Mouse (Mus musculus): ENCODE data around the gene Ncl. TPM values are rescaled to one million over a fixed set of nuclear protein-coding genes. Genes with fewer than 3 reads are reported as not detected.

Ncl gene
- polyA plus RNA-seq, 1 experiment from 2014 or later: 295 TPM

DNA sequence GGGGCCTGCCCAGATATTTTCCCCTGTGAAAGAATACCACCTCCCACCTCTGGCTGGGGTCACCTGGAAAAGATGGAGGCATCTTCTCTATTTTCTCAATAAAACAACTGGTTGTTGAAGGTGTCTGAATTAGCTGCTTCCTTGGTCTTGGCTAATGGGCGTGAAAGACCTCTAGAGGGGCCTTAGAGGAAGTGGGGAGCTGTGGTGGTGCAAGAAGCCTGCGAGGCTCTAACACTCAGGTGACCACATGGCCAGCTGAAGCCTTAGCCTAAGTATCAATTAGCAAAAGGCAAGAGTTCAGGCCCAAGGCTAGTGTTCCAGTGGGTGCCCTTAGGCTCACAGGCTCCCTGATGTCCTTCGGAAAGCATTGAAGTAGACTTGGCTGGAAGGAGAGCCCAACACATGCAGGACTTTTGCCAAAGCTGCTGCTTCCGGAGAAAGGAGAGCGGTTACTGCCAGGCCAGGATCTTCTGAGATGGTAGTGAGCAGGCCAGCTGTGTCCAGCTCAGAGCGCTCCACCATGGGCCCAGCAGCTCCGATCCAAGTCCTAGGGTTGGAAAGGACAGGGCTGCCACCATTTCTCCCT, 51.9 kb downstream of the Ncl start:
- Histone ChIP-seq H3K9ac (ENCODE audit: low read depth, low read length) (no peak overlapping the region), H3K4me1 (replicated peaks; ENCODE audit: insufficient read depth, low read length) (no peaks in the 10 kb centered on the region; the same call in 1 of the 2 replicates), H3K36me3 (ENCODE audit: insufficient read depth, low read length) (no peaks in the 10 kb centered on the region), H3K4me3 (replicated peaks; ENCODE audit: low read depth, low read length) (no peak overlapping the region), H3K9me3 (replicated peaks; ENCODE audit: low read length) (no peaks in the 10 kb centered on the region), H3K27ac (peak overlapping the region; percentile 26; the same call in 1 of the 2 replicates), H3K27me3 (ENCODE audit: insufficient read depth, low read length) (no peaks in the 10 kb centered on the region), H3K4me2 (ENCODE audit: low read length) (no peak overlapping the region)
- WGBS: 77% methylated on average over 7 of the region's 7 CpGs
- no peak for ATAC-seq (replicated peaks; ENCODE audit: low FRiP score, low read depth)
- DNase-seq (ENCODE audit: low spot score): no peak
- TF ChIP-seq CTCF (IDR thresholded peaks at IDR 0.05; ENCODE audit: low read depth): no peak

DNA sequence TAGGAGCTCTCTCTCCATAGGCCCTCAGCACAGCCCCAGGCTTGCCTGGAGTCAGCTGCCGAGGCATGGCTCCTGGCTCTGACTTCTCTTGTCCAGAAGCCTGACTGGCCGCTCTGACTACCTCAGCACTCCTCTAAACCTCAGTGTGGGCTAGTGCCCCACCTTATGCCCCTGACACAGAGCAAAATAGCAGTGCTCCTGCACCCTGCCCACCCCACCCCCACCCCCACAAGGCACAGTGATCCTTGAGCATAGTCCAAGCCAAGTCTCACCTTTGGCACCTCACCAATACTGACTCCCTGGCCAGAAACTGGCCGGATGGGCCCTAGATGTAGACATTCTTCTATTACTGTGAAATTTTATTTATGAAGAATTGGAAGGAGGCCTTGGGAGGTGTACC, 52.5 kb downstream of the Ncl start:
- 75% methylated on average over 3 of the region's 3 CpGs for WGBS
- Histone ChIP-seq H3K27ac (peak overlapping the region; percentile 19; the same call in 1 of the 2 replicates), H3K9ac (ENCODE audit: low read depth, low read length) (no peak overlapping the region), H3K9me3 (replicated peaks; ENCODE audit: low read length) (no peaks in the 10 kb centered on the region), H3K4me2 (ENCODE audit: low read length) (no peak overlapping the region), H3K4me3 (replicated peaks; ENCODE audit: low read depth, low read length) (no peak overlapping the region), H3K27me3 (ENCODE audit: insufficient read depth, low read length) (no peaks in the 10 kb centered on the region), H3K36me3 (ENCODE audit: insufficient read depth, low read length) (no peaks in the 10 kb centered on the region), H3K4me1 (replicated peaks; ENCODE audit: insufficient read depth, low read length) (no peaks in the 10 kb centered on the region; the same call in 1 of the 2 replicates)
- DNase-seq (ENCODE audit: low spot score) (no peak), ATAC-seq (replicated peaks; ENCODE audit: low FRiP score, low read depth) (peak; percentile 61)
- TF ChIP-seq CTCF (IDR thresholded peaks at IDR 0.05; ENCODE audit: low read depth): no peak

DNA sequence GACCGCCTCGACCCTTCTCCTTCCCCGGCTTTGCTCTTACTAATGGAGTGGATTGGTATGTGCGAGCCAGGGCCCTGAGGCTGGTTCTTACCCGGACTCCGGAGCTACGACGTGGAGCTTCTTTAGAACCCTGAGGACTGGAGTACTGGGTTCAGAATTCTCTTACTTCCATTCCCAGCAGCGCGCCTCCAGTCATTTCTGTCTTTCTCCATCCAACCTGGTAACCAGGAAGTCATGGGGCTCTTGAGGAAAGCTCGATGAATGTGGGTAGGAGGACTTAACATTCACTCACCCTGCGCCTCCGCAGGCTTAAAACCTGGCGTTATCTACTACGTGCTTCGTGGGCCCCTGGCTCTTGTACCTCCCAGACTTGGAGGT, 55.3 kb downstream of the Ncl start:
- 4% methylated on average over 16 of the region's 16 CpGs for WGBS
- no peak for TF ChIP-seq CTCF (IDR thresholded peaks at IDR 0.05; ENCODE audit: low read depth)
- Histone ChIP-seq H3K4me2 (ENCODE audit: low read length) (peak overlapping the region; percentile 99), H3K36me3 (ENCODE audit: insufficient read depth, low read length) (no peaks in the 10 kb centered on the region), H3K27ac (0 out of 2 replicates have a peak overlapping the region, but pooled peaks have one; percentile 34), H3K4me3 (replicated peaks; ENCODE audit: low read depth, low read length) (peak overlapping the region; percentile 63), H3K9me3 (replicated peaks; ENCODE audit: low read length) (no peaks in the 10 kb centered on the region), H3K9ac (ENCODE audit: low read depth, low read length) (peak overlapping the region; percentile 69), H3K4me1 (replicated peaks; ENCODE audit: insufficient read depth, low read length) (no peaks in the 10 kb centered on the region; the same call in 1 of the 2 replicates), H3K27me3 (ENCODE audit: insufficient read depth, low read length) (no peaks in the 10 kb centered on the region)
- ATAC-seq (replicated peaks; ENCODE audit: low FRiP score, low read depth) (no peak), DNase-seq (ENCODE audit: low spot score) (no peak)

DNA sequence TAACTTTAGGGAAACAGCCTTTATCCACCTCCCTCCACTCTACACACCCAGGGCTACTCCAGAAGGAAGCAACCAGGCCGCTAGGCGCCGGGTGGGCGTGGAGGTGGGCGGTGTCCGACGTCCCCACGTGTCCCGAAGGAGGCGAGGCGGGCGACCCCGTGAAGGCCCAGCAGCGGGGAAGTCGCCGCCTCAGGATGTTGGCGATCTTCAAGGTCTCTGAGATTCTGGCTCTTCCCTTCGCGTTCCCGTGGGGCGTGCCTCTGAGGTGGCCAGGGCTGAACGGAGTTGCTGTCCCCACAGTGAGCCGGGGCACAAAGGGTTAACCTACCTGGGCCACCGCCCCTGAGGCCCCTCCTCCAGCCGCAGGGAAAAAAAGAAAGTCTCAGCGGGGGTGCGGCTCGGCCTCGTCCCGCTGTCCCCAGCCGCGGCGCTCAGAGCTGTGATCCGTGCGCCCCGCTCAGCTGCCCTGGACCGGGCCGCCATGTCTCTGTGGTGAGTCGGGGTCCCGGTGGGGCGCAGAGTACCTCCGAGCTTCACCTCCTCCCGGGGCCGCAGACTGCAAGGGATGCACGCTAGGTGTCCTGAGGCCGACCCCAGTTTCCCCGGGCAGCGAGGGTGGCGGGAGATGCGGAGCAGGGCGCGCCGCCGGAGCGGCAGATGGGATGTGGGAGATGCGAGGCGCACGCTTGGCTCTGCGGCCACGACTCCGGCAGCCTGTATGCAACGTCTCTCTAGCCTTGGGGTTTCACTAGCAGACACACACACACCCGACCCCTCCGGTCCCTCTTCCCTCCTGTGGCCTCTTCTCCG, 55.9 kb downstream of the Ncl start:
- under 1% methylated on average over 65 of the region's 65 CpGs for WGBS
- Histone ChIP-seq H3K4me1 (replicated peaks; ENCODE audit: insufficient read depth, low read length) (no peaks in the 10 kb centered on the region; the same call in 1 of the 2 replicates), H3K27me3 (ENCODE audit: insufficient read depth, low read length) (no peaks in the 10 kb centered on the region), H3K9ac (ENCODE audit: low read depth, low read length) (peak overlapping the region; percentile 69), H3K4me3 (replicated peaks; ENCODE audit: low read depth, low read length) (peak overlapping the region; percentile 63), H3K27ac (peak overlapping the region; percentile 34; the same call in 1 of the 2 replicates), H3K9me3 (replicated peaks; ENCODE audit: low read length) (no peaks in the 10 kb centered on the region), H3K4me2 (ENCODE audit: low read length) (peak overlapping the region; percentile 99), H3K36me3 (ENCODE audit: insufficient read depth, low read length) (no peaks in the 10 kb centered on the region)
- TF ChIP-seq CTCF (IDR thresholded peaks at IDR 0.05; ENCODE audit: low read depth): peak; percentile 39; the same call in 1 of the 2 replicates
- ATAC-seq (replicated peaks; ENCODE audit: low FRiP score, low read depth): peak; percentile 81
- peak; percentile 81 for DNase-seq (ENCODE audit: low spot score)

DNA sequence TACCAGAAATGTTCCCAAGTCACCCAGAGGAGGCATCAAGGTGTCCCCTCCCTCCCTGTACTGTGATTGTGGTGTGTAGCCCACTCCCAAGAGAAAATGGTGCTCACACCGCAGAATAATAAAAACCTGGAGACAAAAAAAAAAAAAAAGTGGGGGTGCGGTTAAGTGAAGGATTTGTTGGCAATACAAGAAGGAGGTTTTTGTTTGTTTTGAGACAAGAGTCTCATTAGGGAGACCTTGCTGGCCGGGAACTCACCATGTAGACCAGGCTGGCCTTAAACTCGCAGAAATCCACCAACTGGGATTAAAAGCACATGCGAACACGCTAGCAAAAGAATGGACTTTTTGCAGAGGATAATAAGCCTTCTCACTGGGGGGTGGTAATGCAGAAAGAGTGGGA, 56.7 kb downstream of the Ncl start, which contains the start of gene B3gnt7:
TSS of gene B3gnt7 (plus strand) at position 301 of the 400 bp plus-strand sequence.
- Histone ChIP-seq H3K4me3 (replicated peaks; ENCODE audit: low read depth, low read length) (peak within 1 kb of the TSS; percentile 63), H3K4me1 (replicated peaks; ENCODE audit: insufficient read depth, low read length) (no peaks in the 10 kb centered on the region; the same call in 1 of the 2 replicates), H3K36me3 (ENCODE audit: insufficient read depth, low read length) (no peaks in the 10 kb centered on the region), H3K9me3 (replicated peaks; ENCODE audit: low read length) (no peaks in the 10 kb centered on the region), H3K9ac (ENCODE audit: low read depth, low read length) (peak within 1 kb of the TSS; percentile 69), H3K27ac (peak within 1 kb of the TSS; percentile 34; the same call in 1 of the 2 replicates), H3K27me3 (ENCODE audit: insufficient read depth, low read length) (no peaks in the 10 kb centered on the region), H3K4me2 (ENCODE audit: low read length) (peak within 1 kb of the TSS; percentile 99)
- ATAC-seq (replicated peaks; ENCODE audit: low FRiP score, low read depth) (no peak), DNase-seq (ENCODE audit: low spot score) (no peak)
- WGBS: 42% methylated on average over 6 of the region's 6 CpGs
- no peak for TF ChIP-seq CTCF (IDR thresholded peaks at IDR 0.05; ENCODE audit: low read depth)
